Mouse (Mus musculus): ENCODE data around the gene Fgf15.

DNA sequence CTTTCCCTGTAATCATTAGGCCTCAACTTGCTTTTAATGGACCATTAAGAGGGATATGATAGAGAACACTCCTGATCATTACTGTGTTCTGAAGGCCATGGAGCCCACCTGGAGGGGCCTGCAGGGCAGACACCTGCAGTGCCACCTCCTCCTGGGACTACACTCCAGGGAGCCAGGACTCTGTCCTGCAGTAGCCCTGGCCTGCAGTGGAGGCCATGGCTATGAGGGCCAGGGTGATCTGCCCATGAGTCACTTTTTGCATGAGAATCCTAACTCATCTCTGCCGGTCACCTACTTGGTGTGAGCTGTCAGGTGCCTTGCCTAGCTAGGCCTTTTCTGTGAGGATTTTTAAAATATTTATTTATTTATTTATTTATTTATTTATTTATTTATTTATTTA, 17.9 kb upstream of the Fgf15 start:
- TF ChIP-seq POLR2A (IDR thresholded peaks at IDR 0.05; ENCODE audit: control insufficient read depth, low read depth, low read length) (no peak), CTCF (IDR thresholded peaks at IDR 0.05; ENCODE audit: control insufficient read depth, insufficient read depth, insufficient replicate concordance, low read depth, low read length) (no peak)
